In the genomic region with DNA sequence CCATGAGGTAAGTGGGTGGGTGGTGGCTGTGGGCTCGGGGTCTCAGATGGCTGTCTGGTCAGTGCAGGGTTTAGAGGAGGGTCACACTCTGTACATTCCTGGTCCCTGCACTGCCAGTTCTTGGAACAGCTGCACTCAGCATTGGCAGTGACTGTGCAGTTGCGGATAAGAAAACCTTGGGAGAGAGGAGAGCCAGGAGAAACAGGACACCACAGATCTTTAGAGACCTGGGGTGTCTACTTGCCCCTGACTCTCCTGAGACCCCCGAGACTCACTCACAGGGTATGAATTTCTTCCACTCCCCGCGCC, we compare ENCODE assay signal across 16 mouse cellular contexts. TPM values are rescaled to one million over a fixed set of nuclear protein-coding genes. Genes with fewer than 3 reads are reported as not detected.
DNase-seq lines count a peak whose midpoint lies in the region; ATAC-seq and TF ChIP-seq lines count a peak whose summit lies in the region.
"Had no signal": no experiment of that assay in that cellular context is flagged by ENCODE, and none has a peak within 500 bp of the region (broad histone marks: within the 10 kb centered on the region; RNA-seq: fewer than 3 reads in every experiment).

No protein-coding gene starts in this region.

- H3K27me3 ChIP-seq in heart, embryonic 10.5 days (ENCODE audit: insufficient read depth, poor library complexity, severe bottlenecking): no peaks in the 10 kb centered on the region
- 0 out of 2 replicates have a peak, but pooled peaks cover 2% of the 10 kb centered on the region for H3K27me3 ChIP-seq in limb, embryonic 12.5 days
- H3K27me3 ChIP-seq in limb, embryonic 10.5 days (ENCODE audit: low read depth, poor library complexity, severe bottlenecking): no peaks in the 10 kb centered on the region
- no peaks in the 10 kb centered on the region for H3K27me3 ChIP-seq in testis, adult 2 months (ENCODE audit: control insufficient read depth, insufficient read depth, low read length)
- no peaks in the 10 kb centered on the region for H3K27me3 ChIP-seq in stomach, postnatal 0 days (ENCODE audit: control insufficient read depth, insufficient read depth, low read length)
- H3K27me3 ChIP-seq: liver, embryonic 15.5 days; midbrain, embryonic 13.5 days had no signal

- ATAC-seq in limb, embryonic 12.5 days (ENCODE audit: insufficient number of reproducible peaks, insufficient read depth, low FRiP score, low TSS enrichment, low read depth): no peak
- no peak for ATAC-seq in stomach, postnatal 0 days (ENCODE audit: low FRiP score, low TSS enrichment)
- ATAC-seq in erythroid progenitor cell, adult 5-6 weeks (replicated peaks; ENCODE audit: low FRiP score, poor library complexity, severe bottlenecking): no peak
- ATAC-seq: hindbrain, postnatal 0 days; midbrain, embryonic 13.5 days had no signal

- no peak for DNase-seq in heart, embryonic 10.5 days (ENCODE audit: low spot score)
- DNase-seq in heart, adult 8-10 months (ENCODE audit: low spot score): no peak
- DNase-seq in limb, embryonic 10.5 days (ENCODE audit: low spot score): no peak
- DNase-seq in testis, postnatal 10 days (ENCODE audit: low spot score): no peak
- DNase-seq in stomach, postnatal 0 days (ENCODE audit: low spot score): no peak
- DNase-seq: adrenal gland, postnatal 10 days; B cell, adult 2 months; cerebellum, adult 9-11 months; kidney, adult 9 months had no signal

- no peak overlapping the region for H3K4me3 ChIP-seq in heart, embryonic 10.5 days
- no peak overlapping the region for H3K4me3 ChIP-seq in limb, embryonic 12.5 days (replicated peaks)
- no peak overlapping the region for H3K4me3 ChIP-seq in limb, embryonic 10.5 days
- H3K4me3 ChIP-seq in testis, adult 2 months (ENCODE audit: control insufficient read depth, low read depth, low read length): peak overlapping the region; percentile 1
- no peak overlapping the region for H3K4me3 ChIP-seq in stomach, postnatal 0 days (ENCODE audit: low read depth, low read length)
- H3K4me3 ChIP-seq: liver, embryonic 15.5 days; midbrain, embryonic 13.5 days had no signal

- H3K4me2 ChIP-seq in limb, embryonic 12.5 days: no peak overlapping the region
- H3K4me2 ChIP-seq in stomach, postnatal 0 days (replicated peaks; ENCODE audit: low read depth): no peak overlapping the region
- H3K4me2 ChIP-seq: liver, embryonic 15.5 days; midbrain, embryonic 13.5 days had no signal

- H3K9me3 ChIP-seq in heart, embryonic 10.5 days: no peaks in the 10 kb centered on the region
- no peaks in the 10 kb centered on the region for H3K9me3 ChIP-seq in limb, embryonic 12.5 days
- H3K9me3 ChIP-seq in limb, embryonic 10.5 days (replicated peaks): no peaks in the 10 kb centered on the region
- no peaks in the 10 kb centered on the region for H3K9me3 ChIP-seq in stomach, postnatal 0 days (ENCODE audit: control insufficient read depth, low read length)
- H3K9me3 ChIP-seq: liver, embryonic 15.5 days; midbrain, embryonic 13.5 days had no signal

- peaks cover 44% of the 10 kb centered on the region for H3K4me1 ChIP-seq in heart, embryonic 10.5 days
- peaks cover 28% of the 10 kb centered on the region for H3K4me1 ChIP-seq in limb, embryonic 12.5 days (replicated peaks)
- peaks cover 26% of the 10 kb centered on the region for H3K4me1 ChIP-seq in limb, embryonic 10.5 days
- peaks cover 8% of the 10 kb centered on the region for H3K4me1 ChIP-seq in testis, adult 2 months (ENCODE audit: control insufficient read depth, insufficient read depth, low read length)
- no peaks in the 10 kb centered on the region for H3K4me1 ChIP-seq in stomach, postnatal 0 days (replicated peaks; ENCODE audit: control insufficient read depth, insufficient read depth)

- TF ChIP-seq EP300 in stomach, postnatal 0 days (optimal IDR thresholded peaks at IDR 0.05): no peak

- TF ChIP-seq CTCF in testis, adult 2 months (IDR thresholded peaks at IDR 0.05; ENCODE audit: control insufficient read depth, insufficient read depth, insufficient replicate concordance, low read depth, low read length): no peak
- no peak for TF ChIP-seq CTCF in stomach, postnatal 0 days (IDR thresholded peaks at IDR 0.05; ENCODE audit: low read depth)

- TF ChIP-seq POLR2A in testis, adult 2 months (IDR thresholded peaks at IDR 0.05; ENCODE audit: control insufficient read depth, low read depth, low read length): no peak

- H3K36me3 ChIP-seq in heart, embryonic 10.5 days: no peaks in the 10 kb centered on the region
- no peaks in the 10 kb centered on the region for H3K36me3 ChIP-seq in limb, embryonic 12.5 days
- H3K36me3 ChIP-seq in limb, embryonic 10.5 days: no peaks in the 10 kb centered on the region
- H3K36me3 ChIP-seq in testis, adult 2 months (ENCODE audit: control insufficient read depth, insufficient read depth, low read length): no peaks in the 10 kb centered on the region
- H3K36me3 ChIP-seq in stomach, postnatal 0 days (ENCODE audit: control insufficient read depth, insufficient read depth, low read length): no peaks in the 10 kb centered on the region
- H3K36me3 ChIP-seq: liver, embryonic 15.5 days; midbrain, embryonic 13.5 days had no signal

- WGBS in heart, embryonic 10.5 days: 65% methylated on average over 5 of the region's 5 CpGs
- 64% methylated on average over 5 of the region's 5 CpGs for WGBS in limb, embryonic 12.5 days
- 73% methylated on average over 5 of the region's 5 CpGs for WGBS in limb, embryonic 10.5 days
- WGBS in stomach, postnatal 0 days: 51% methylated on average over 5 of the region's 5 CpGs

- H3K9ac ChIP-seq in limb, embryonic 12.5 days (replicated peaks): no peak overlapping the region
- 0 out of 2 replicates have a peak overlapping the region, but pooled peaks have one; percentile 13 for H3K9ac ChIP-seq in stomach, postnatal 0 days (ENCODE audit: low read length)
- H3K9ac ChIP-seq: liver, embryonic 15.5 days had no signal

- H3K27ac ChIP-seq in heart, embryonic 10.5 days: peak overlapping the region; percentile 24; the same call in 1 of the 2 replicates
- H3K27ac ChIP-seq in limb, embryonic 12.5 days: peak overlapping the region; percentile 59; the same call in 1 of the 2 replicates
- no peak overlapping the region for H3K27ac ChIP-seq in limb, embryonic 10.5 days
- no peak overlapping the region for H3K27ac ChIP-seq in testis, adult 2 months (ENCODE audit: control insufficient read depth, insufficient read depth, low read depth, low read length)
- no peak overlapping the region for H3K27ac ChIP-seq in stomach, postnatal 0 days (replicated peaks)
- H3K27ac ChIP-seq: hindbrain, postnatal 0 days; liver, embryonic 15.5 days; midbrain, embryonic 13.5 days had no signal

RNA-seq across cellular contexts. Expression of a gene that starts 2.3 kb away (rescaled TPM):
- 1.3 and 2.1 TPM in 2 replicates for polyA plus RNA-seq in heart, embryonic 10.5 days (2016; fragmentation: Nextera tagmentation; extraction: Ambion mirVana)
- total RNA-seq in heart, adult 8-10 months (2022): under 1 TPM in 3 of 4 experiments, not detected in 1; 0.22 to 0.84 (median 0.43) TPM
- 2.8 and 3.0 TPM in 2 replicates for polyA plus RNA-seq in limb, embryonic 12.5 days (2016; fragmentation: Nextera tagmentation; extraction: Ambion mirVana)
- polyA plus RNA-seq in limb, embryonic 10.5 days (2016; fragmentation: Nextera tagmentation; extraction: Ambion mirVana): 0.84 and 1.6 TPM in 2 replicates
- polyA plus RNA-seq in testis, adult 2 months (2012; rRNA removed): 0.23 and 0.70 TPM in 2 replicates
- 0.91 and 1.1 TPM in 2 replicates for polyA plus RNA-seq in stomach, postnatal 0 days (2015; fragmentation: Nextera tagmentation; extraction: Ambion mirVana)
- 5.0 and 7.5 TPM in 2 replicates for total RNA-seq in erythroid progenitor cell, adult 5-6 weeks (2015; ENCODE audit: low replicate concordance)
- total RNA-seq in erythroid progenitor cell, adult 5-6 weeks (2017; ENCODE audit: low replicate concordance): 0.51 and 1.2 TPM in 2 replicates
- total RNA-seq: hindbrain, postnatal 0 days; left cerebral cortex, postnatal 10 days had no signal

RNA-seq across cellular contexts. Expression of a gene that starts 2.8 kb away (rescaled TPM):
- 2.7 and 3.1 TPM in 2 replicates for polyA plus RNA-seq in heart, embryonic 10.5 days (2016; fragmentation: Nextera tagmentation; extraction: Ambion mirVana)
- 1 to 10 TPM; 4.8 to 5.8 (median 5.4) TPM for total RNA-seq in heart, adult 8-10 months (2022)
- 2.0 and 2.8 TPM in 2 replicates for polyA plus RNA-seq in limb, embryonic 12.5 days (2016; fragmentation: Nextera tagmentation; extraction: Ambion mirVana)
- 1.0 and 1.8 TPM in 2 replicates for polyA plus RNA-seq in limb, embryonic 10.5 days (2016; fragmentation: Nextera tagmentation; extraction: Ambion mirVana)
- 8.0 and 9.3 TPM in 2 replicates for polyA plus RNA-seq in testis, adult 2 months (2012; rRNA removed)
- polyA plus RNA-seq in stomach, postnatal 0 days (2015; fragmentation: Nextera tagmentation; extraction: Ambion mirVana): 8.5 and 8.6 TPM in 2 replicates
- total RNA-seq in erythroid progenitor cell, adult 5-6 weeks (2015; ENCODE audit: low replicate concordance): 0.84 and 1.8 TPM in 2 replicates
- total RNA-seq in erythroid progenitor cell, adult 5-6 weeks (2017; ENCODE audit: low replicate concordance): 6.7 and 6.8 TPM in 2 replicates

RNA-seq across cellular contexts. Expression of a gene that starts 19.1 kb away (rescaled TPM):
- polyA plus RNA-seq in heart, embryonic 10.5 days (2016; fragmentation: Nextera tagmentation; extraction: Ambion mirVana): 3.4 TPM in 2 replicates
- 1 to 10 TPM; 5.2 to 7.7 (median 6.5) TPM for total RNA-seq in heart, adult 8-10 months (2022)
- 6.3 and 7.4 TPM in 2 replicates for polyA plus RNA-seq in limb, embryonic 12.5 days (2016; fragmentation: Nextera tagmentation; extraction: Ambion mirVana)
- 3.2 and 3.9 TPM in 2 replicates for polyA plus RNA-seq in limb, embryonic 10.5 days (2016; fragmentation: Nextera tagmentation; extraction: Ambion mirVana)
- 10.3 and 11.3 TPM in 2 replicates for polyA plus RNA-seq in testis, adult 2 months (2012; rRNA removed)
- 3.3 and 3.4 TPM in 2 replicates for polyA plus RNA-seq in stomach, postnatal 0 days (2015; fragmentation: Nextera tagmentation; extraction: Ambion mirVana)
- 4.7 and 6.7 TPM in 2 replicates for total RNA-seq in erythroid progenitor cell, adult 5-6 weeks (2015; ENCODE audit: low replicate concordance)
- 2.0 and 10.0 TPM in 2 replicates for total RNA-seq in erythroid progenitor cell, adult 5-6 weeks (2017; ENCODE audit: low replicate concordance)

RNA-seq across cellular contexts. Expression of a gene that starts 42.9 kb away (rescaled TPM):
- polyA plus RNA-seq in heart, embryonic 10.5 days (2016; fragmentation: Nextera tagmentation; extraction: Ambion mirVana): 246 and 251 TPM in 2 replicates
- 100 to 1,000 TPM; 313 to 324 (median 318) TPM for total RNA-seq in heart, adult 8-10 months (2022)
- polyA plus RNA-seq in limb, embryonic 12.5 days (2016; fragmentation: Nextera tagmentation; extraction: Ambion mirVana): 209 and 210 TPM in 2 replicates
- polyA plus RNA-seq in limb, embryonic 10.5 days (2016; fragmentation: Nextera tagmentation; extraction: Ambion mirVana): 213 and 231 TPM in 2 replicates
- 171 and 194 TPM in 2 replicates for polyA plus RNA-seq in testis, adult 2 months (2012; rRNA removed)
- polyA plus RNA-seq in stomach, postnatal 0 days (2015; fragmentation: Nextera tagmentation; extraction: Ambion mirVana): 196 and 211 TPM in 2 replicates
- 63.3 and 85.8 TPM in 2 replicates for total RNA-seq in erythroid progenitor cell, adult 5-6 weeks (2015; ENCODE audit: low replicate concordance)
- total RNA-seq in erythroid progenitor cell, adult 5-6 weeks (2017; ENCODE audit: low replicate concordance): 64.1 and 65.3 TPM in 2 replicates

RNA-seq across cellular contexts. Expression of a gene that starts 43.0 kb away (rescaled TPM):
- polyA plus RNA-seq in heart, embryonic 10.5 days (2016; fragmentation: Nextera tagmentation; extraction: Ambion mirVana): 128 and 140 TPM in 2 replicates
- total RNA-seq in heart, adult 8-10 months (2022): 10 to 100 TPM; 14.3 to 18.7 (median 15.6) TPM
- 224 and 227 TPM in 2 replicates for polyA plus RNA-seq in limb, embryonic 12.5 days (2016; fragmentation: Nextera tagmentation; extraction: Ambion mirVana)
- 285 and 288 TPM in 2 replicates for polyA plus RNA-seq in limb, embryonic 10.5 days (2016; fragmentation: Nextera tagmentation; extraction: Ambion mirVana)
- 100 and 109 TPM in 2 replicates for polyA plus RNA-seq in testis, adult 2 months (2012; rRNA removed)
- 15.3 and 16.6 TPM in 2 replicates for polyA plus RNA-seq in stomach, postnatal 0 days (2015; fragmentation: Nextera tagmentation; extraction: Ambion mirVana)
- total RNA-seq in erythroid progenitor cell, adult 5-6 weeks (2015; ENCODE audit: low replicate concordance): 953 and 1,019 TPM in 2 replicates
- total RNA-seq in erythroid progenitor cell, adult 5-6 weeks (2017; ENCODE audit: low replicate concordance): 924 and 1,011 TPM in 2 replicates

Comparison
In these comparisons a context has a peak if more than half of its experiments do, and no peak if none do; other contexts are left out.
1. H3K27ac ChIP-seq: peak in heart, embryonic 10.5 days (single experiment) and limb, embryonic 12.5 days (single experiment); none in limb, embryonic 10.5 days (single experiment), testis, adult 2 months (single experiment) and stomach, postnatal 0 days (single experiment).